Comparison of ENCODE assay signal across 8 mouse cellular contexts in the genomic region with DNA sequence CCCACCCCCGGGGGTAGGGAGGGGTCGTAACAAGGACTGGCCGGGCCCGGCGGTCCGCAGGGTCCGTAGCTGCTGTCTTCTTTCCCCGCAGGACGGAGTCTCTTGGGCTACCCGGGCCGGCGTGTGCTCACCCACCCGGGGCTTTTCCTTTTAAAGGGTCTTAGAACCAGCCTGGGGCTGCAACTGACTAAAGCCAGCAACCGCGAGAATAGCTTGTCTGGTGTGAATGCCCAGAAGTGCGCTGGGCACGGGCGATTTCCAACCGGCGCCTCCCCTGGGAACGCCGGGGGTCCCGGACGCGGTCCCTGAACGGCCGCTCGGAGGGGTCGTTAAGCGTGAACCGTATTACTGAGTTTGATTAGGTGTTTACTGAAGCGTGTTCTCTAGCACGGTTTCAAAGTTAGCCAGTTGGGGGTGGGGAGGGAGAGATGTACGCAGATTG. TPM values are rescaled to one million over a fixed set of nuclear protein-coding genes. Genes with fewer than 3 reads are reported as not detected.
DNase-seq lines count a peak whose midpoint lies in the region; ATAC-seq lines count a peak whose summit lies in the region.

No protein-coding gene starts in this region.

- no peak overlapping the region for H3K27ac ChIP-seq in embryonic facial prominence, embryonic 11.5 days (replicated peaks; ENCODE audit: low read depth, low read length)
- H3K27ac ChIP-seq in intestine, embryonic 14.5 days (ENCODE audit: low read depth), result peak overlapping the region; percentile 82; the same call in 1 of the 2 replicates
- H3K27ac ChIP-seq in midbrain, embryonic 10.5 days (replicated peaks), result peak overlapping the region; percentile 92

- H3K27me3 ChIP-seq in erythroblast, embryonic 14.5 days (ENCODE audit: control insufficient read depth), result no peaks in the 10 kb centered on the region; the same call in 1 of the 2 replicates
- H3K27me3 ChIP-seq in embryonic facial prominence, embryonic 11.5 days (ENCODE audit: control insufficient read depth, insufficient read depth, low read length), result no peaks in the 10 kb centered on the region
- H3K27me3 ChIP-seq in intestine, embryonic 14.5 days (replicated peaks; ENCODE audit: control insufficient read depth, insufficient read depth, low read length), result no peaks in the 10 kb centered on the region
- H3K27me3 ChIP-seq in midbrain, embryonic 10.5 days (ENCODE audit: low read depth, poor library complexity, severe bottlenecking), result no peaks in the 10 kb centered on the region

- no peaks in the 10 kb centered on the region for H3K36me3 ChIP-seq in erythroblast, embryonic 14.5 days (ENCODE audit: control insufficient read depth)
- no peaks in the 10 kb centered on the region for H3K36me3 ChIP-seq in embryonic facial prominence, embryonic 11.5 days (replicated peaks; ENCODE audit: control insufficient read depth, insufficient read depth, low read depth, low read length)
- H3K36me3 ChIP-seq in intestine, embryonic 14.5 days (ENCODE audit: control insufficient read depth, insufficient read depth, low read length), result no peaks in the 10 kb centered on the region
- H3K36me3 ChIP-seq in midbrain, embryonic 10.5 days, result no peaks in the 10 kb centered on the region

- H3K9me3 ChIP-seq in erythroblast, embryonic 14.5 days (ENCODE audit: control insufficient read depth, low read length), result no peaks in the 10 kb centered on the region
- no peaks in the 10 kb centered on the region for H3K9me3 ChIP-seq in embryonic facial prominence, embryonic 11.5 days (replicated peaks; ENCODE audit: control insufficient read depth, low read length)
- H3K9me3 ChIP-seq in intestine, embryonic 14.5 days (ENCODE audit: control insufficient read depth, low read length), result no peaks in the 10 kb centered on the region
- H3K9me3 ChIP-seq in midbrain, embryonic 10.5 days (replicated peaks), result no peaks in the 10 kb centered on the region

- peak overlapping the region; percentile 93 for H3K9ac ChIP-seq in embryonic facial prominence, embryonic 11.5 days (replicated peaks; ENCODE audit: low read length)
- H3K9ac ChIP-seq in intestine, embryonic 14.5 days (ENCODE audit: low read length), result peak overlapping the region; percentile 88

- peak overlapping the region; percentile 79 for H3K4me2 ChIP-seq in embryonic facial prominence, embryonic 11.5 days (ENCODE audit: low read depth, low read length)
- peak overlapping the region; percentile 87 for H3K4me2 ChIP-seq in intestine, embryonic 14.5 days (ENCODE audit: low read length)

- DNase-seq in embryonic facial prominence, embryonic 11.5 days (ENCODE audit: low spot score), result peak; percentile 26
- no peak for DNase-seq in intestine, embryonic 14.5 days (ENCODE audit: low spot score)
- DNase-seq in midbrain, embryonic 10.5 days (ENCODE audit: low spot score), result peak; percentile 31
- peak; percentile 27 for DNase-seq in thymus, postnatal 25 days
- no peak for DNase-seq in left cerebral cortex, postnatal 25 days (ENCODE audit: low spot score in 2 of 2)

- H3K4me3 ChIP-seq in erythroblast, embryonic 14.5 days (replicated peaks), result peak overlapping the region; percentile 76
- H3K4me3 ChIP-seq in embryonic facial prominence, embryonic 11.5 days (ENCODE audit: low read depth, low read length), result peak overlapping the region; percentile 69
- H3K4me3 ChIP-seq in intestine, embryonic 14.5 days (ENCODE audit: low read depth, low read length), result peak overlapping the region; percentile 96
- H3K4me3 ChIP-seq in midbrain, embryonic 10.5 days, result peak overlapping the region; percentile 91

- WGBS in embryonic facial prominence, embryonic 11.5 days, result 2% methylated on average over 23 of the region's 34 CpGs
- 1% methylated on average over 32 of the region's 34 CpGs for WGBS in intestine, embryonic 14.5 days
- under 1% methylated on average over 34 of the region's 34 CpGs for WGBS in midbrain, embryonic 10.5 days

- ATAC-seq in erythroblast, adult 5-6 weeks (replicated peaks; ENCODE audit: low FRiP score, poor library complexity, severe bottlenecking), result no peak
- peak; percentile 14 for ATAC-seq in CD4-positive, CD25-positive, alpha-beta regulatory T cell, adult 4 months
- 0 out of 2 replicates have a peak, but pooled peaks have one; percentile 8 for ATAC-seq in embryonic facial prominence, embryonic 11.5 days (replicated peaks; ENCODE audit: insufficient number of reproducible peaks, low FRiP score, low TSS enrichment, low read depth)
- peak; percentile 16; the same call in 1 of the 2 replicates for ATAC-seq in intestine, embryonic 14.5 days (replicated peaks; ENCODE audit: low FRiP score, low TSS enrichment, low read depth)

- H3K4me1 ChIP-seq in erythroblast, embryonic 14.5 days (ENCODE audit: control insufficient read depth), result peaks cover 23% of the 10 kb centered on the region
- H3K4me1 ChIP-seq in embryonic facial prominence, embryonic 11.5 days (ENCODE audit: control insufficient read depth, insufficient read depth, low read length), result peaks cover 3% of the 10 kb centered on the region; the same call in 1 of the 2 replicates
- peaks cover 11% of the 10 kb centered on the region for H3K4me1 ChIP-seq in intestine, embryonic 14.5 days (replicated peaks; ENCODE audit: control insufficient read depth, insufficient read depth, low read length)
- H3K4me1 ChIP-seq in midbrain, embryonic 10.5 days, result peaks cover 26% of the 10 kb centered on the region

- intact Hi-C loops in left cerebral cortex, postnatal 25 days (cut with DNase I), result loop anchor here (5.0 kb wide), 1 partner anchor 66 kb away; a partner anchor contains a TSS

RNA-seq across cellular contexts. Expression of a gene that starts 0.6 kb away (rescaled TPM):
- polyA plus RNA-seq in erythroblast, embryonic 14.5 days (2012), result 0.15 and 0.30 TPM in 2 replicates
- total RNA-seq in erythroblast, adult 5-6 weeks (2015; ENCODE audit: low replicate concordance), result 2.9 and 7.7 TPM in 2 replicates
- 2.5 and 5.3 TPM in 2 replicates for total RNA-seq in erythroblast, adult 5-6 weeks (2017; ENCODE audit: low replicate concordance)
- polyA plus RNA-seq in CD4-positive, CD25-positive, alpha-beta regulatory T cell, adult 4 months (2017; shearing (Covaris generic)), result 10 to 100 TPM; 13.3 to 19.6 TPM
- polyA plus RNA-seq in embryonic facial prominence, embryonic 11.5 days (2014; fragmentation: Nextera tagmentation; extraction: Ambion mirVana), result 10.5 and 12.7 TPM in 2 replicates
- polyA plus RNA-seq in intestine, embryonic 14.5 days (2014; fragmentation: Nextera tagmentation; extraction: Ambion mirVana), result 18.2 and 19.3 TPM in 2 replicates
- polyA plus RNA-seq in midbrain, embryonic 10.5 days (2016; fragmentation: Nextera tagmentation; extraction: Ambion mirVana), result 19.0 and 22.0 TPM in 2 replicates
- total RNA-seq in left cerebral cortex, postnatal 25 days (2021), result 10 to 100 TPM; 60.9 to 68.5 TPM

RNA-seq across cellular contexts. Expression of a gene that starts 0.9 kb away (rescaled TPM):
- 0.23 and 1.6 TPM in 2 replicates for polyA plus RNA-seq in erythroblast, embryonic 14.5 days (2012)
- total RNA-seq in erythroblast, adult 5-6 weeks (2015; ENCODE audit: low replicate concordance), result 5.6 and 6.0 TPM in 2 replicates
- 9.5 and 11.8 TPM in 2 replicates for total RNA-seq in erythroblast, adult 5-6 weeks (2017; ENCODE audit: low replicate concordance)
- 10 to 100 TPM; 64.8 to 65.3 TPM for polyA plus RNA-seq in CD4-positive, CD25-positive, alpha-beta regulatory T cell, adult 4 months (2017; shearing (Covaris generic))
- polyA plus RNA-seq in embryonic facial prominence, embryonic 11.5 days (2014; fragmentation: Nextera tagmentation; extraction: Ambion mirVana), result 147 and 156 TPM in 2 replicates
- 103 and 107 TPM in 2 replicates for polyA plus RNA-seq in intestine, embryonic 14.5 days (2014; fragmentation: Nextera tagmentation; extraction: Ambion mirVana)
- polyA plus RNA-seq in midbrain, embryonic 10.5 days (2016; fragmentation: Nextera tagmentation; extraction: Ambion mirVana), result 92.6 and 95.0 TPM in 2 replicates
- total RNA-seq in left cerebral cortex, postnatal 25 days (2021), result 100 to 1,000 TPM; 122 to 125 TPM

RNA-seq across cellular contexts. Expression of a gene that starts 35.7 kb away (rescaled TPM):
- polyA plus RNA-seq in erythroblast, embryonic 14.5 days (2012), result 0.08 and 0.14 TPM in 2 replicates
- total RNA-seq in erythroblast, adult 5-6 weeks (2015; ENCODE audit: low replicate concordance), result 9.8 and 10.2 TPM in 2 replicates
- total RNA-seq in erythroblast, adult 5-6 weeks (2017; ENCODE audit: low replicate concordance), result 7.4 and 18.0 TPM in 2 replicates
- 10 to 100 TPM; 19.4 to 23.0 TPM for polyA plus RNA-seq in CD4-positive, CD25-positive, alpha-beta regulatory T cell, adult 4 months (2017; shearing (Covaris generic))
- 31.7 and 32.2 TPM in 2 replicates for polyA plus RNA-seq in embryonic facial prominence, embryonic 11.5 days (2014; fragmentation: Nextera tagmentation; extraction: Ambion mirVana)
- 22.1 and 22.7 TPM in 2 replicates for polyA plus RNA-seq in intestine, embryonic 14.5 days (2014; fragmentation: Nextera tagmentation; extraction: Ambion mirVana)
- polyA plus RNA-seq in midbrain, embryonic 10.5 days (2016; fragmentation: Nextera tagmentation; extraction: Ambion mirVana), result 32.1 and 40.3 TPM in 2 replicates
- 10 to 100 TPM; 31.5 to 36.0 TPM for total RNA-seq in left cerebral cortex, postnatal 25 days (2021)

Comparison
In these comparisons a context has a peak if more than half of its experiments do, and no peak if none do; other contexts are left out.
1. DNase-seq: peak in embryonic facial prominence, embryonic 11.5 days (single experiment), midbrain, embryonic 10.5 days (single experiment) and thymus, postnatal 25 days (single experiment); none in intestine, embryonic 14.5 days (single experiment) and left cerebral cortex, postnatal 25 days (0 of 2).
2. RNA of a gene that starts 0.9 kb away (polyA plus RNA-seq): 147 to 156 TPM in embryonic facial prominence, embryonic 11.5 days, 103 to 107 TPM in intestine, embryonic 14.5 days, 92.6 to 95.0 TPM in midbrain, embryonic 10.5 days and 64.8 to 65.3 TPM in CD4-positive, CD25-positive, alpha-beta regulatory T cell, adult 4 months; 0.23 to 1.6 TPM in erythroblast, embryonic 14.5 days; every median in the first group is over 10 times any median in the second.
3. RNA of a gene that starts 35.7 kb away (polyA plus RNA-seq): 31.7 to 32.2 TPM in embryonic facial prominence, embryonic 11.5 days, 32.1 to 40.3 TPM in midbrain, embryonic 10.5 days, 19.4 to 23.0 TPM in CD4-positive, CD25-positive, alpha-beta regulatory T cell, adult 4 months and 22.1 to 22.7 TPM in intestine, embryonic 14.5 days; 0.08 to 0.14 TPM in erythroblast, embryonic 14.5 days; every median in the first group is over 10 times any median in the second.
4. Peak in every context shown above with its lines, with median percentiles within 50 percentile points of each other: H3K4me3 ChIP-seq.